Mouse (Mus musculus): ENCODE data around the gene Ugt1a5. TPM values are rescaled to one million over a fixed set of nuclear protein-coding genes. Genes with fewer than 3 reads are reported as not detected.
A peak's percentile ranks its signal among the peaks of the same experiment; 100 is the strongest.
"Not testable (repeated sequence)": the region's sequence is repeated elsewhere in the genome, so short reads cannot be mapped to it uniquely, and the experiment has no call there.

Gene Ugt1a5
- total and polyA plus RNA-seq, 2 experiments from 2014 or later: not detected

- not testable (repeated sequence) for H3K36me3 ChIP-seq (replicated peaks; ENCODE audit: control insufficient read depth, insufficient read depth, low read length); H3K4me2 ChIP-seq (ENCODE audit: low read depth, low read length); ATAC-seq (ENCODE audit: insufficient read depth, low read depth); H3K27me3 ChIP-seq (ENCODE audit: control insufficient read depth, insufficient read depth, low read length); H3K9ac ChIP-seq (replicated peaks; ENCODE audit: low read depth, low read length); DNase-seq (ENCODE audit: low spot score); H3K4me1 ChIP-seq (ENCODE audit: control insufficient read depth, insufficient read depth); H3K9me3 ChIP-seq (replicated peaks; ENCODE audit: control insufficient read depth, low read length); H3K27ac ChIP-seq (ENCODE audit: low read depth); H3K4me3 ChIP-seq (ENCODE audit: low read depth, low read length)
- WGBS: 3% methylated on average over 5 of the region's 5 CpGs
- peak; percentile 34; the same call in 1 of the 2 replicates for TF ChIP-seq CTCF (IDR thresholded peaks at IDR 0.05; ENCODE audit: low read depth)
Observed at GRCm38 (mm10) chr1:88143966-88144675, 21.7 kb upstream of the Ugt1a5 start.

GRCm38 (mm10) chr1:88145278-88145677 is 20.5 kb upstream of the Ugt1a5 start:
- H3K27ac ChIP-seq (ENCODE audit: low read depth); DNase-seq (ENCODE audit: low spot score); H3K4me1 ChIP-seq (ENCODE audit: control insufficient read depth, insufficient read depth); H3K9ac ChIP-seq (replicated peaks; ENCODE audit: low read depth, low read length); H3K4me3 ChIP-seq (ENCODE audit: low read depth, low read length); ATAC-seq (ENCODE audit: insufficient read depth, low read depth); H3K9me3 ChIP-seq (replicated peaks; ENCODE audit: control insufficient read depth, low read length); H3K27me3 ChIP-seq (ENCODE audit: control insufficient read depth, insufficient read depth, low read length); H3K4me2 ChIP-seq (ENCODE audit: low read depth, low read length); H3K36me3 ChIP-seq (replicated peaks; ENCODE audit: control insufficient read depth, insufficient read depth, low read length): not testable (repeated sequence)
- 57% methylated on average over 2 of the region's 2 CpGs for WGBS

- H3K36me3 ChIP-seq (replicated peaks; ENCODE audit: control insufficient read depth, insufficient read depth, low read length); H3K4me2 ChIP-seq (ENCODE audit: low read depth, low read length); H3K4me1 ChIP-seq (ENCODE audit: control insufficient read depth, insufficient read depth); H3K27ac ChIP-seq (ENCODE audit: low read depth); H3K9me3 ChIP-seq (replicated peaks; ENCODE audit: control insufficient read depth, low read length); DNase-seq (ENCODE audit: low spot score); ATAC-seq (ENCODE audit: insufficient read depth, low read depth); H3K4me3 ChIP-seq (ENCODE audit: low read depth, low read length); H3K27me3 ChIP-seq (ENCODE audit: control insufficient read depth, insufficient read depth, low read length); H3K9ac ChIP-seq (replicated peaks; ENCODE audit: low read depth, low read length): not testable (repeated sequence)
- TF ChIP-seq CTCF (IDR thresholded peaks at IDR 0.05; ENCODE audit: low read depth): peak; percentile 42
- 76% methylated on average over 2 of the region's 2 CpGs for WGBS
Observed at GRCm38 (mm10) chr1:88150133-88150532, 15.7 kb upstream of the Ugt1a5 start.

GRCm38 (mm10) chr1:88158430-88158829 is 7.4 kb upstream of the Ugt1a5 start:
- H3K27ac ChIP-seq (ENCODE audit: low read depth): no peak overlapping the region
- no peak overlapping the region for H3K9ac ChIP-seq (replicated peaks; ENCODE audit: low read depth, low read length)
- ATAC-seq (ENCODE audit: insufficient read depth, low read depth) (no peak), DNase-seq (ENCODE audit: low spot score) (no peak)
- WGBS: 58% methylated on average over 2 of the region's 2 CpGs
- no peaks in the 10 kb centered on the region for H3K9me3 ChIP-seq (replicated peaks; ENCODE audit: control insufficient read depth, low read length)
- H3K36me3 ChIP-seq (replicated peaks; ENCODE audit: control insufficient read depth, insufficient read depth, low read length): no peaks in the 10 kb centered on the region
- H3K4me1 ChIP-seq (ENCODE audit: control insufficient read depth, insufficient read depth): no peaks in the 10 kb centered on the region
- no peak overlapping the region for H3K4me2 ChIP-seq (ENCODE audit: low read depth, low read length)
- no peak for TF ChIP-seq CTCF (IDR thresholded peaks at IDR 0.05; ENCODE audit: low read depth)
- no peaks in the 10 kb centered on the region for H3K27me3 ChIP-seq (ENCODE audit: control insufficient read depth, insufficient read depth, low read length)
- H3K4me3 ChIP-seq (ENCODE audit: low read depth, low read length): no peak overlapping the region

GRCm38 (mm10) chr1:88172190-88172589 is 6.4 kb downstream of the Ugt1a5 start:
- DNase-seq (ENCODE audit: low spot score); H3K4me2 ChIP-seq (ENCODE audit: low read depth, low read length); H3K27me3 ChIP-seq (ENCODE audit: control insufficient read depth, insufficient read depth, low read length); H3K4me1 ChIP-seq (ENCODE audit: control insufficient read depth, insufficient read depth); ATAC-seq (ENCODE audit: insufficient read depth, low read depth); H3K36me3 ChIP-seq (replicated peaks; ENCODE audit: control insufficient read depth, insufficient read depth, low read length); H3K4me3 ChIP-seq (ENCODE audit: low read depth, low read length); H3K27ac ChIP-seq (ENCODE audit: low read depth); H3K9me3 ChIP-seq (replicated peaks; ENCODE audit: control insufficient read depth, low read length); H3K9ac ChIP-seq (replicated peaks; ENCODE audit: low read depth, low read length): not testable (repeated sequence)
- 80% methylated on average over 5 of the region's 7 CpGs for WGBS

- Histone ChIP-seq H3K4me2 (ENCODE audit: low read depth, low read length) (no peak overlapping the region), H3K4me3 (ENCODE audit: low read depth, low read length) (no peak overlapping the region), H3K36me3 (replicated peaks; ENCODE audit: control insufficient read depth, insufficient read depth, low read length) (no peaks in the 10 kb centered on the region), H3K4me1 (ENCODE audit: control insufficient read depth, insufficient read depth) (no peaks in the 10 kb centered on the region), H3K27ac (ENCODE audit: low read depth) (no peak overlapping the region), H3K9ac (replicated peaks; ENCODE audit: low read depth, low read length) (no peak overlapping the region), H3K27me3 (ENCODE audit: control insufficient read depth, insufficient read depth, low read length) (no peaks in the 10 kb centered on the region), H3K9me3 (replicated peaks; ENCODE audit: control insufficient read depth, low read length) (0 out of 2 replicates have a peak, but pooled peaks cover 9% of the 10 kb centered on the region)
- 83% methylated on average over 1 of the region's 1 CpGs for WGBS
- no peak for ATAC-seq (ENCODE audit: insufficient read depth, low read depth)
- no peak for DNase-seq (ENCODE audit: low spot score)
- TF ChIP-seq CTCF (IDR thresholded peaks at IDR 0.05; ENCODE audit: low read depth): no peak
- TF ChIP-seq EP300 (IDR thresholded peaks at IDR 0.05; ENCODE audit: low read depth): no peak
Observed at GRCm38 (mm10) chr1:88179657-88180056, 13.8 kb downstream of the Ugt1a5 start.

Measured in heart, postnatal 0 days (tissue).